Mouse (Mus musculus): Measurements from ENCODE around the gene Rnf144b.
A peak's percentile ranks its signal among the peaks of the same experiment; 100 is the strongest.

Rnf144b gene

DNA sequence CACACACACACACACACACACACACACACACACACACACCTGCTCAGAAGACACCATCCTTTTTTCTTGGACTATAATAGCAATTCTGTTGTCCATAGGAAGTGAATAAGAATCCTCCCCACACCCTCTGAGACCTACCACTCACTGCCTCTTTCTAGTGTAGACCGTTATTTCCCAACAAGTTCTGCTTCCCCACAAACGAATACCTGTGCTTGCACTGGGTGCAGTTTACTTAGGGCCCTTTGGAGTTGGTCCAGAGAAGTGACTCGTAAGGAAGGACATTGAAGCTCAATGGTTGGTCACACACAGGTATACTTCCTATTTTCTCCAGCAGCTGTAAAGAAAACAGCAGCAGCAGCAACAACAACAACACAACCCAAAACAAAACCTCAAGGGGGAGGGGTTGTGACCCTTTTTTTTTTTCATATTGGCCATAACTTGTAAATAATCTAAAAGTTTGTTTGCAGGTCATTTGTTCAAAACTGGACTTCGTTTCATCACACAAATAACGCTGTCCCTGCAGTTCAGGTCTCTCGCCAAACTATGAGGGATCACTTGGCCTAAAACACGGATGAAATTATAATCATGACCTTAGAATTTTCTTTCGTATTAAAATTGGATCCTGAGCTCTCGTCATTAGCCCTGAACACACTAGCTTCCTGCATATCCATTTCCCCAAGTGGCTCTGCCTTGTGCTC, 60.7 kb downstream of the Rnf144b start:
- DNase-seq, result no peak

DNA sequence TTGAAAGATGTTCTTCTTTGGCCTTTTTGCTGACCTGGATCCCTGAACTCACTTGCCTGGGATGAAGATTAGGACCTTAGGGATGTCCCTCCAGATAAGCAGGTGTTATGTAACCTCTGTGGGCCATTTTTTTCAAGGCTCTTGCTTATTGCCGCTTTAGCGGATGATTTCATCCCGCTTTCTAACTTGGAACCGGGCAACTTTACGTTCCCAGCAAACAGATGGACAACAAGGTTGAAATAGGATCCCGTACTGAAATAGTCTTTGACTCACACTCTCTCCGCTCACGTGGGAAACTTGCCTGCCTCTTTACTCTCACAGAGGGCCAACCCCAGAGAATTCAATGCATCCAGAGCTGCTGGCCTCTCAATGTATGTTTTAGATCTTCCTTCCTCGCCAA, 61.3 kb downstream of the Rnf144b start:
- no peak for DNase-seq

DNA sequence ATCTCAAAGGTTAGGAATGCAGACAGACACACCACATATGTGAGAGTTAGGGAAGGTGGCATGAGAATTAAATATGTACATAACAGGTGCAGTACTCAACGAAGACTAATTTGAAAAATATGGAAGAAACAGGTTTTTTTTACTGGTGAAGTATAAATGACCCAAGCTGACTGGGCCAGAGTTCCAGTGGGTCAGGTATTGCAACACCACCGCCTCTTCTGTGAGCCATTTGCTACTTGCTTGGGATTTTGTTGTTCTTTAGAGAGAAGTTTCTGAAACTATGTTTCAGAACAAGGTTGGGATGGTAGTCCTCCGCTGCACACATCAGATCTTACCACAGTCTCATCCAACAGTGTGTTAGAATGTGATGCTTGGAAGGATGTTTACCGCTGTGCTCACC, 65.4 kb downstream of the Rnf144b start:
- DNase-seq, result no peak

DNA sequence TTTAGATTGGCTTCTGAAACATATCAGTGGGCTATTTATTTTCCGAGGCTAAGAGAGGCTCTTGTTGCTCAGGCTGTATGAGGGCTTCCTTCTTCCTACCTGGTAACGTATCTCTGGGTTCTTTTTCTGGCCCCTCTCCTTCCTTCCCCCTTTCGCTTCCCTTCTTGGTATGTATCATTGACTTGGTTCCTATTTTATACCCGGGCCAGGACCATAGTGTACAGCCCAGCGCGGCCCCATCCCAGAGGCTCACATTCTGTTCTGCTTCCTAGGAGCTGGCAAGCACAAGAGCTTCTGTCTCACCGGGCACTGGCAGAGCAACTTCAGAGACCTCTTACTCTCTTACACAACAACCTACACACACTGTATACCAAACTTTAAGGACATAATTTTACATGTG, 67.5 kb downstream of the Rnf144b start:
- peak; percentile 49 for DNase-seq

DNA sequence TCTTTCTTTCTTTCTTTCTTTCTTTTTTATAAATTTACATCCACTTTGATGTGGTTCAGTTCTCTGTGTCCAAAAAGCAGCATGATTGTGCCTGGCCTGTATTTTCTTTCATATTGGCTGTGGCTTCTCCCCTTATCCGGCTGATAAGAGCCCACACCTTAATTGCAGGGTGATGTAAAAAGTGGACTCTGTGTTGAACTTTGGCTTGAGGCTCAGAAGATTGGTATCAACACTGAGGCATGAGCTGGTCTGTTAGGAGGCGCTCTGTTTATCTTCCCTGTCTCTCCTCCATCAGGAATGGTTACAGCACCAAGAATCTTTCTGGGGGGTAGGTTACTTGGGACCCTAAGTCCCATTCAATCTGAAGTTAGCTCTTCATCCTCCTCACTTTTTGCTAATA, 69.7 kb downstream of the Rnf144b start:
- DNase-seq, result no peak

DNA sequence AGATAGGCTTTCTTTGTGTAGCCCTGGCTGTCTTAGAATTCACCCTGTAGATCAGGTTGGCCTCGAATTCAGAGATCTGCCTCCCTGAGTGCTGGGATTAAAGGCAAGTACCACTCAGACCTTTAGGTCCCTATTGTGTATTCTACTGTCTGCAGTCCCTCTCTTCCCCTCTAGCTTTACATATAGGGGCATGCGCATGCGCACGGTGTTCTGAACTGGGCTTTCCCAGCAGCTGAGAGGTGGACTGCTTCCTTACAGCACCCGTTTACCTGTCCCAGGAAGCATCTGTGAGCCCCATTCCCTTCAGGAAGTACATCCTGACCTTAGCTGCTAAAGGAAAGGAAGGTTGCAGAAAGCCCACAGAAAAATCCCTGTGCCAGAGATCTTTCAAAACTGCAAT, 70.3 kb downstream of the Rnf144b start:
- DNase-seq, result no peak

DNA sequence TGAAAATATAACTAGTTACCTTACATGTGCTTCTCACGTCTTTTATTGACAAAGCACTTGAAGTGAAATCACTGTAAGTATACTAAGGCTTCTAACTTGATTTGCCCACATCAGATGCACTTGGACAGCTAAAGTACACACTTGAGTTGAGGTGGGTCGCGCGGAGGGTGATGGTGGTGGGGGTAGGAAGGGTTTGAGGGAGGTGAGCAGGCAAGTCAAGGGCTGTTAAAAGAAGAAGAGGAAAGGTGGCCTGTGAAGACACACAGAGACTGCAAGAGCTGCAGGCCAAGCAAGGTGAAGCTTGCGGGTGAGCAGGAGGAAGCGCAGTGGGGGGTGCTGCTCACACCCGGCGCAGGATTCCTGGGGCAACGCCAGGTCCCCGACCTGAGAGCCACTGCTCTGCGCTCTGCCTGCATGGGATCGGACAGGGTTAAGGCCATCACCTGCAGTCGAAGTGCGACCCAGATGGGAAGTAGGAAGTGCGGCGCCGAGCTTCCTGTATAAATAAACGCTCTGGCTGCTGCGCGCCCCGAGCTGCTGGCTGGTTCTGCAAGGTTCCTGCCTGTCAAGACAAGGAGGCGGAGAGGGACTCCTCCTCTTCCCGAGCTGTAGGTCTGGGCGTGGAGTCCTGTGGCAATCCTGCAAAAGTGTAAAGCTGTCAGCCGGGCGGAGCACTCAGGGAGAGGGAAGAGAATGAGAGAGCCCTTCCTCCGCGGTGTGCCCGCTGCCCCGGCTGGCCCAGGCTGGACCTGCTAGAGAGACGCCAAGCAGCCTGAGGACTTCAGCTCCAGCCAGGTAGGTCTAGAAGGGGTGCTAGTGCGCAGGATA, 71.1 kb downstream of the Rnf144b start:
- peak; percentile 94 for DNase-seq

DNA sequence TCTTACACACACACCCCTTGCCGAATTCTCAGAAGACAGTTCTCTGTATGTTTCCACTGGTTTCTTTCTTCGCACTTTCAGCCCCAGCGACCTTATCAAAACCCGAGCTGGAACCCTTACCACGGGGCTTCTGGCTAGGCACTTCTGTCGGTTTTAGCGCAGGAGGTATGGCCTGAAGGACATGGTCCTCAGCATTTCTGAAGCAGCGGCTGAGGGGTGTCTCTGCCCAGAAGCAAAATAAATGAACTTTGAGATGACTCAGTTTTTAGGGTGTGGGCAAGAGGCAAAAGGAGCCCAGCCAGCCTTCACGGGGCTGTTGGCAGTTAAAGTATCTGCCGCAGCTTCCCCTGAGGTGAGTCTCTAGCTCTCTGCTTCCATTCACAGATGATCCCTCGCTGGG, 72.2 kb downstream of the Rnf144b start:
- DNase-seq, result peak; percentile 38

DNA sequence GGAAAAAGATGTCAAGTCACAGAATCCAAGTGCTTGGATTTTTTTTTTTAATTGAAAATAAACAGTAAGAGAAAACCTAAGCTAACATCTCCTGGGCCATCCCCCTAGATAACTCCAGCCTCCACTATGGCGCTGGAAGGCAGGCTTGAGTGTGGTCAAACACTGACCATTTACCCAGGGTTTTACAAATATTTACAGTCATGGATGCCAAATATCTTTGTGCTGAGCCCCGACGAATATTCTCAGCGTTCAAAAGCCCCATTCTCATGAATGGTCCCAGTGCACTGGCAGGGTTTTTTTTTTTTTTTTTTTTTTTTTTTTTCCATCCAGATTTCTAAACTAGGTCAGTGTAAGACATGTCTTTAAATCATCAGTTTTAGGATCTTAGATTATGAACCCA, 73.0 kb downstream of the Rnf144b start:
- no peak for DNase-seq

DNA sequence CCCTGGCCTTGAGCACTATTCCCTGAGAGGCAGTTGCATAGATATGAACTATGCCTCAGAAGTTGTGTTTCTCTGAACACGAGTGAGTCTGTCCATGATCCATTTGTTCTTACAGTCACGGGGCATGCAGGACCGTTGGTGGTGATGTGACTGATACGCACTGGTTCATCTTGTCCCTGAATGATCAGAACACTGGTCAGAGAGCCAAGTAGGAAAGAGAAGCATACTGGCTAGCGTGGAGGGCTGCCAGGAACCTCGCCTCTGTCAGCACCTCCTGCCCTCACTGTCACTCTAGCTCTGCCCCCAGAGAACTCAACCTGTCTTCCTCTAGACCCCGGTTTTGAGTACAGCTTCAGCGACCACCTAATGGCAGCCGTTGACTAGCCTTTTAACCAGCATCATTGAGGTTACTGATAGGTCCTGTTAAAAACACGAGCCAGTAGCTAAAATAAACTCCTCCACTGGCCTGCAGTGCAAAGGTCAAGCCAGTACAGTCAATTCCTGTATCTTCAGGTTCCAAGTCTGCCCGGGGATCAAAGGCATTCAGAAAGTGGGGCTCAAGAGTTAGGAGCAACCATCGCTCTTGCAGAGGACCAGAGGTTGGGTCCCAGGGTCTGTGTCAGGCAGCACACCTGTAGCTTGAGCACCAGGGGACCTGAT, 77.7 kb downstream of the Rnf144b start:
- DNase-seq, result peak; percentile 63

DNA sequence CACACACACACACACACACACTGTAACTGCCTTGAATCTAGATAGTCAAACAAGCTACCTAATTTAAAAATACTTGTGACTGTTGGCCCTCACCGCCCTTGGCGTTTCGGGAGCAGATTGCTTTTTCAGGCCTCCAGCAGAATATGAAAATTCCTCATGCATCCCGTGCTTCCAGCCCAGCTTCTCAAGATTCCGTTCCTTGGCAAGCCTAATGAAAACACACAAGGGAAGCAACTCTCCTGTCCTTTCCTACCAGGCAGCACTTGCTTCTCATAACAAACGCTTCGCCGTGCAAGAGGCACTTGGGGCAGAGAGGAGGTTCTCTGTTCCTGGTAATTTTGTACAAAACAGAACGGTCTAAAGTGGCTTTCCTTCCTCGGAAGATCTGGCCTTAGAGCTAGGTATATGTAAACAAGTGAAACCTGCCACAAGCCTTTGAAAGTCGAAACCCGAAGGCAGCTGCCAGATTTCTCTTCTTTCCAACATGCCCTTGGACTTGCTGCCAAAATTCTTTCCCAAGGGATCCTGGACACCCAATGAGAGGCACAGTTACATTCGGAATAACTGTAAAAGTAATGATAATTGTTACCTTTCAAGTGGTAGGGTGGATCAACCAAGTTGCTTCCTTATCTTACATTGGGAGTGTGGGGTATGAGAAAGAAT, 79.6 kb downstream of the Rnf144b start:
- peak; percentile 62 for DNase-seq

DNA sequence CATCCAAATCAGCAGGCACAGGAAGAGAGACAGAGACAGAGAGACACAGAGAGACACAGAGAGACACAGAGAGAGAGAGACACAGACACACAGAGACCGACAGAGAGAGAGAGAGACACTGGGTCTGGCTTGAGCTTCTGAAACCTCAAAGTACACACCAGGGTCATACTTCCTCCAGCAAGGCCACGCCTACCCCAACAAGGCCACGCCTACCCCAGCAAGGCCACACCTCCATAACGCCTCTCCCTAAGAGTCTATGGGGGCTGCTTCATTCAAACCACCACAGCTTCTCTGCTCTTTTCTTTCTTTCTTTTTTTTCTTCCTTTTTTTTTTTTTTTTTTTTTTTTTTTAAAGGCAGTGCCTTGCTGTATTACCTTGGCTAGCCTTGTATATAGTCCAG, 88.0 kb downstream of the Rnf144b start:
- no peak for DNase-seq

DNA sequence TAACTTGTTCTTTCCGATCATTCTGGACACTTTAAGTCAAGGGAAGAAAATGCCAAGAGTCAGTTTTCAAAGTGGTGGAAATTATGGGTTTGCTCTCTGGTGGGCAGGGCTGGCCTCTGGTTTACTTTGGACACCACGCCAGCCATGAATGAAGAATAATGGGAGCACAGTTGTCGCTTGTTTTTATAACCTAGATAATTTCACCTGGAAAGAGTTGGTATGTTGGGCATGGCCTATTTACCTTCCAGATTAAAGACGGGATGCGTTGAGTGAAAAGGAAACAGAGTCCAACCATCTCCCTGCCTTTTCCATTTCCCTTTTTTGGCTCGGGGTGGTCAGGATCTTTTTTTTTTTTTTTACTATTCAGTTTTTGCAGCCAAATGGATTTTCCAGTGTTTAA, 88.5 kb downstream of the Rnf144b start:
- DNase-seq, result no peak

DNA sequence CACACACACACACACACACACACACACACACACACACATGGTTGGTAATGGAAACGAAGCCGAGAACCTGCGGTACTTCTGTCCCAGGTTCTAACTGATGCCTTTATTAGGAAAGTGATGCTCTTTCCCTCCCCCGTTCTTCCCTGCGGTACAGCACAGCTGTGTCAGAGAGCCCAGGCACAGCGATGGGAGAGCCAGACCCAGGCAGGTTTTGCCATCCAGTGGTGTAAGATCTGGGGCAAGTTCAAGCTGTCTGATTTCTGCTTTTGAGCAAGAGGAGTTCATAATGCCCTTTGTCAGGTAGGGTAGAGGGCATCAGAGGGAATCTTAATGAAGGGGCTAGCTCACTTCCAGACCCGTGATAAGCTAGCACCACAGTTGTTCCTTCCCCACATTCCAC, 89.1 kb downstream of the Rnf144b start:
- no peak for DNase-seq

DNA sequence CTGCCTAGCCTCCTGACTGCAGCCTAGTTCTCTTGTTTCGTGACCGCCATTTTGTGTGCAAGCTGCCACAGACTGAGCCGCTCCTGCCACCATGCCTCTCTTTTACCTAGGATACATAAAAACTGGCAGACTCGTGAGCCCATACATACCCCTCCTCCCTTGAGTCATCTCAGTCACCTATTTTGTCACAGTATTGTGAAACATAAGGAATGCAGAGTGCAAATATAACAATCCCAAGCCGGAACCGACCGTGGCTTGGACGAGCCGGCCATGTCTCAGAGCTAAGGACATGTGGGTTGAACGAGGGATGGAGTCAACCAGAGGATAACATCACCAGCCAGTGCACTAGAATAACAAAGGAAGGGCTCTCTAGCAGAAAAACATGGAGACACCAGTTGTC, 91.4 kb downstream of the Rnf144b start:
- no peak for DNase-seq

DNA sequence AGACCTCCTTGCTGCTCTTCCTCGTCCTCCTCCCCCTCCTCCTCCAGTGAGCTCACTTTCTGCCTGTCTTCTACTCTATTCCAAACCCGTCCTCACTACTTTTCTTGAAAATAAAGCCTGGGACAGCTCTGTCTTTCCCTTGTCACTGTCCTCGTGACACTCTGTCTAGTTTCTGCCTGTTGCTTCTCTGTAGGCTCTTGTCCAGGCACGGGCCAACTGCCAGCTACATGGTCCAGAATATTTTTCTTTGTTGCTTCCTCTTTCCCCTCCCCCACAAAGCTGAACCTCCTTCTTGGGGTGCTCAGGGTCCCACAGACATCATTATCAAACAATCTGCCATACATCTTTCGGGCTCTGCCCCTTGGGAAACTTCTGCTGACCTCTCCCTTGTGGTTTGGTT, 92.4 kb downstream of the Rnf144b start:
- peak; percentile 65 for DNase-seq

DNA sequence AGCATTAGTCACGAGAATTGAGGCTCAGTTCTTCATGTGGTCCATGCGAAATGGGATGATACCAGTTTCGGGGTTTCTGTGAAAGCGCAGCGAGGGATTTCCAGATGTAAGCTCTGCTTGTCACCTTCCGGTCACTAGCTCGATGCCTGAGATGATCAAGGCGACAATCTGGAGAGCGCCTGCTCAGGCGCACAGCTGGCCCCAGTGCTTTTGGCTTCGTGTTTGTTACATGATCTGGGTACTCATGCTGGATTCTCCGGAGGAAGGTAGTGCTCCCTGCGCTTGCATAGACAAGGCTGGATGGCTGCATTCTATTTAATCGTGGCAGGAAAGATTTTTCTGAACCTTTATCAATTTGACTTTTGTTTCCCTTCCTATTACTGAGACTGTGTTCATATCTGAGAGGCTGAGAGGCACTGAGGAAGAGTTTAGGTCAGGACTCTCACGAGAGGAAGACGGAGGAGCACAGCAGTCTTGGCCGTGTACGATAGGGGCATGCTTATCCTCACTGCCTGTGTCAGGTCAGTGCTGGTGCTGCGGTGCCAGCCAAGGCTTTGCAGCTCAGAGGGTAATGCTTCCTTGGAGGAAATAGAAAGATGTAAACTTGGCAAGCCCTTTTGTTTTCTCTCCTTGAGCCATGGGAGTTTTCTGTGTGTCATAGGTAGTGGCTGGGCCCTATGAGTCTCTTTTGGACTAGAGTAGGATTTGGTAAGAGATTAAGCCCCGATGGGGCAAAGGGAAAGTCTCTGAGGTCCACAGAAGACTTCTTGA, 93.5 kb downstream of the Rnf144b start:
- DNase-seq, result peak; percentile 56

DNA sequence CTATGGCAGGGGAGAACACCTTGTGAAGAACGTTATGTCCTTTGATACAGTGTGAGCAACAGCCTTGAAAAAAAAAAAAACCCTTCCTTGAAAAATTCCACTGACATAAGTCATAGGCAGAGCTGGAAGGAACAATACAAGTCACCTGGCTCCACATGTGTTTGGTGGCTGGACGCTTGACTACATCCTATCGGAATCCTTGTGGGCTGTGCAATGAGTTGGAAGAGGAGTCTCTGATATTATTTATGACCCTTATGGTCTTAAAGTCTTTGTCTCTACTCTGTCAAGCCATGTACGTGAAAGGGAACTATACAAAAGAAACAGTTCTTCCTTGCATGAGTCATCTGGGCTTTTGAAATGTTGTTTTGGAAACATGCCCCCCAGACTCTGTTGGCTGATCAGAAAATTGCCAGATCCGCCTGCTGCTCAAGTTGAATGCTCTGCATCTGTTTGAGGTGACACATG, 94.7 kb downstream of the Rnf144b start:
- DNase-seq, result peak; percentile 56

DNA sequence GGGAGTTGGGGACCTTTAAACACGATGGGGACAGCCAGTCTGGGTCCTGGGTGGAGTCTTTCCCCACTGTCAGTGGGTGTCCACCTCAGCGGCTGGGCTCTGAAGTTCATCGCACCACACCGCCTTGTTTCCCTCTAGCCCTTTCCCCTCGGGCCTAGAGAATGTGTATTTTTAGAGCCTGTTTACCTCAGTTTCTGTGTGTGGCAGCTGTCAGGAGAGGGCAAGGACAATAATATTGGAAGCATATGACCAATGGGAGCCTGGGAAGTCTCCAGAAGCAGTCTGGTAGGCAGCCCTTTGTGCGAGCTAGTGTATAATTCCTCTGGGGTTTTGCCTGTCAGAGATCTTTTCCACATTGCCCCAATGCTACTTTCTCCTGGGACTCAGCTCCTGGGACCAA, 95.9 kb downstream of the Rnf144b start:
- DNase-seq, result no peak

DNA sequence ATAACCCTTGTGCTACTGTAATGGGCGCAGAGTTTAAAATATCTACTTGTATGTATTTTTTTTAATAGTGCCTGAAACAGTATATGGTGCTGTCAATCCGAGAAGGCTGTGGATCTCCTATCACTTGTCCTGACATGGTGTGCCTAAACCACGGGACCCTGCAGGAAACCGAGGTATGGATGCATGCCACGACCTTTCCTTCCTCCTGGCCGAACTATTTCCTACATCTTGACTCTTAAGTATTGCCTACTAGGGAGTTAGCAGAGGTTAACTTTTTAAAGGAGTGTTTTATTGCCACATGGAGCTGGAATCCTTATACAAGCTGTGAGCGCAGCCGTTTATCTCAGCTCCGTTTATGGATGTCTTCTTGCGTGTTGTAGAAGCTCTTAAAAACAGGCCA, 98.0 kb downstream of the Rnf144b start:
- no peak for DNase-seq

DNA sequence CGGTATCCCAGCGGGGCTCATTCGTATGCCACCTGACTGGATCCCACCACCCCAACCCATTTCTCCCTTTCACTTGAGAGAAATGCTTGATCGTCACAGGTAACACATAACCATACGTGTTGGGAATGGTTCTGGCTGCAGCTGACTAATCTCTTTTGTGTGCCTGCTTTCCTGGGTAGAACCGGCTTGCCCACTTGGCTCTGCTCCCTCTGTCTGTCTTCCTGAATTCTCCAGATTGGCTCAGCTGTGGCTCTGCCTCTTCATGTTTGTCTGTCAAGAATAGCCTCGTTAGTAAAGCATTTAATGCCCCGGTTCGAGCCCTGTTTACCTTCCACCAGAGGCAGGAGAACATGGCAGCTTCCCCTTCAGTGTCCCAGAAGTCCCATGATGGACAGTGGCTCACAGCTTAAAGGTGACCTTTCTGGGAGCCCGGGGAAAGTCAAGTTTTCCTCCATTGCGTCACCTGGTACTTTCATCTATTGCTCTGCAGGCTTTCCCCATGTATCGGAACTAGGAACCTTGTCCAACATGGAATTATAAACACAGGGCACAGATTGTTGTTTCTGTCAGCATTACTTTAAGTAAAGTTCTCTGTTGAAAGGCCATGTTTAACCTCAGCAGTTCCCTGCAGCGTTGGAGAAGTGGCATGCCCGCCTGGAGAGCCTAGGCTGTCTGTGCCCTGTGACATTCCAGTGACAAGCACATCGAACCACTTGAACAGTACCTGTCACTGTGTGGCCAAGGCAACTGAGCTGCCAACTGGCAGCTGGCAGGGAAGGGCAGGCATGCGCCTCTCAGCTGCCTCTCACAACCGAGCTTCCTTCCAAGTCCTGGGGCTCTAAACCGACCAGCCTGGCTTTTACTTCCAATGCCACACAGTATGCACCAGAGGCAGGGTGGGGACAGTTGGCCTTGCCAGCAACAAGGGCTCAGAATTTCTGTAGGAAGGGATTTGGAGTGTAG, 101.4 kb downstream of the Rnf144b start:
- DNase-seq, result peak; percentile 80
